Mouse (Mus musculus) fibroblast of lung, adult 2 months (primary cell): ENCODE data around the gene Bcl9l.

ENCODE experiments used
- DNase-seq: peaks from one replicate; pipeline ENCODE4 v3.0.0-alpha.2; 2011; ENCODE audit warnings: low read depth

The Bcl9l gene

DNA sequence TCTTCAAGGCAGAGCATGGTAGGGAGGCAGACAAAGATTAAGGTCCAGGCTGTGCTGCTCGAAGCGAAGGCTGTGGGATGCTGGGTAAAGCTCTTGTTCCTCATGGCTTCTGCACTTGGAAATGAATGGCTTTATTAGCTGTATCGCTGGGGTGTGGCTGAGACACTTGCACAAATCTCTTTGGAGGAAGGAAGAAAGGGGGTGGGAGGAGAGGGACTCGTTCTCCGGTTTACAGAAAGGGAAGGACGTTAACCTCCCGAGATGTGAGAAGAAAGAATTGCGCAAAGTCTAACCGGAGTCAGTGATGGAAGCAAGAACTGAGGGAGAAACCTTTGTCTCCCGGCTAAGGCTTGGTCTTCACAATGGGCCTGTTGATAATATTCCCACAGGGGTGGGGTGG, 68.5 kb downstream of the Bcl9l start:
- DNase-seq, result no peak

DNA sequence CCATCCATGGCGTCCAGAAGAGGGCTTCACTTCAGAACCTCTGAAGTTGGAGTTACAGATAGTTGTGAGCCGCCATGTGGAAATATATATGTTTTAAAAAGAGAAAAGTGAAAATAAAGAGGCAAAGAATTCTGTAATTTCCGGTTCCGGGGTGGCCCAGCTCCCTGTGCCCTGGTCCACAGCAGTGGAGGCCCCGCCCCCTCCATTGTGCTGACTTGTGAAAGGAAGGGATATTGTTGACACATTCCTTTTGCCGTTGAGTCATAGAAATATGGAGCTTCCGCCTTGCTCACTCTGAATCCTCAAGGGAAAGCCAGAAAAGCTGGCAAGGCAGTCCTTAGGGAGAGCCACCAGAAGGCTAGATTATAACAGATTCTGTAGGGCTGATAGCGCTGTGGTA, 69.5 kb downstream of the Bcl9l start:
- no peak for DNase-seq
